14 mouse cellular contexts compared by ENCODE assay signal in the genomic region with DNA sequence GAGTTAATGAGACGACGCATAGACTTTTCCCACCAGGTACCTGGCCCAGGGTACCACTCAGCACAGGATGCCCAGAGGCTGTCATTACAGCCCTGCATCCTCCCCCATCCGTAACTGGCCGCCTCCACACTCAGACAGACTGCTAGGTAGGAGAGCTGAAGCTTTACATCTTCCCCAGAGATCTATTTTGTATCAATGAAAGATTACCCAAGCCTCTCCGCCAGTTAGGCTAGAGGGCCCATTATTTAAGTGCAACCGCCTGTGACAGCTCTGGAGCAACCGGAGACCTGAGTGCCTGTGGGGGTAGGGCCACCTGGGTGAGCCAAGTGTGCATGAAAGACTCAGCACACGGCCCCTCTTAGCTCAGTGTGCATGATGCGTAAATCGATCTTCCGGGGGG. TPM values are rescaled to one million over a fixed set of nuclear protein-coding genes. Genes with fewer than 3 reads are reported as not detected.
DNase-seq lines count a peak whose midpoint lies in the region; ATAC-seq and TF ChIP-seq lines count a peak whose summit lies in the region.
"Had no signal": no experiment of that assay in that cellular context is flagged by ENCODE, and none has a peak within 500 bp of the region (broad histone marks: within the 10 kb centered on the region; RNA-seq: fewer than 3 reads in every experiment).

No protein-coding gene starts in this region.

- peak; percentile 90 for ATAC-seq in hindbrain, embryonic 12.5 days (ENCODE audit: low FRiP score)
- ATAC-seq in midbrain, embryonic 11.5 days (ENCODE audit: low FRiP score) = peak; percentile 46; the same call in 1 of the 2 replicates
- ATAC-seq: activated CD4-positive, CD25-positive, alpha-beta regulatory T cell, adult 4 months had no signal

- H3K27ac ChIP-seq in hindbrain, embryonic 12.5 days = peak overlapping the region; percentile 64
- no peak overlapping the region for H3K27ac ChIP-seq in midbrain, embryonic 11.5 days (ENCODE audit: low read depth, low read length)
- no peak overlapping the region for H3K27ac ChIP-seq in layer of hippocampus, adult 2 months
- H3K27ac ChIP-seq: limb, embryonic 15.5 days had no signal

- no peak for TF ChIP-seq CTCF in layer of hippocampus, adult 2 months (conservative IDR thresholded peaks at IDR 0.05)

- peak; percentile 20 for DNase-seq in ovary, postnatal 36 days (ENCODE audit: low spot score)
- no peak for DNase-seq in ovary, postnatal 14 days (ENCODE audit: low spot score)
- DNase-seq in midbrain, embryonic 11.5 days (ENCODE audit: low spot score, missing footprints) = peak; percentile 89
- DNase-seq in thymus, postnatal 4 days = no peak
- DNase-seq in adipocyte (ENCODE audit: low spot score) (no peak), MN1 (ENCODE audit: low spot score) (no peak)
- DNase-seq in layer of hippocampus, adult 2 months (ENCODE audit: low spot score in 2 of 2) = no peak
- DNase-seq: cerebellum, adult 9-10 months; gastrocnemius, postnatal 14 days; thymus, postnatal 14 days had no signal

- no peak overlapping the region for H3K4me3 ChIP-seq in hindbrain, embryonic 12.5 days
- H3K4me3 ChIP-seq in midbrain, embryonic 11.5 days (ENCODE audit: low read depth, low read length) = no peak overlapping the region
- H3K4me3 ChIP-seq in layer of hippocampus, adult 2 months = no peak overlapping the region
- H3K4me3 ChIP-seq: limb, embryonic 15.5 days had no signal

- H3K4me1 ChIP-seq in hindbrain, embryonic 12.5 days = peaks cover 20% of the 10 kb centered on the region
- H3K4me1 ChIP-seq in midbrain, embryonic 11.5 days (ENCODE audit: control insufficient read depth, insufficient read depth, low read length) = peaks cover 14% of the 10 kb centered on the region

- H3K27me3 ChIP-seq in hindbrain, embryonic 12.5 days = no peaks in the 10 kb centered on the region
- H3K27me3 ChIP-seq in midbrain, embryonic 11.5 days (ENCODE audit: control insufficient read depth, insufficient read depth, low read length) = no peaks in the 10 kb centered on the region
- H3K27me3 ChIP-seq: CH12.LX; limb, embryonic 15.5 days had no signal

- 11% methylated on average over 11 of the region's 11 CpGs for WGBS in hindbrain, embryonic 12.5 days
- 7% methylated on average over 11 of the region's 11 CpGs for WGBS in midbrain, embryonic 11.5 days

- no peaks in the 10 kb centered on the region for H3K9me3 ChIP-seq in hindbrain, embryonic 12.5 days (replicated peaks)
- H3K9me3 ChIP-seq in midbrain, embryonic 11.5 days (ENCODE audit: control insufficient read depth, low read length) = no peaks in the 10 kb centered on the region
- H3K9me3 ChIP-seq: limb, embryonic 15.5 days had no signal

- H3K36me3 ChIP-seq in hindbrain, embryonic 12.5 days = no peaks in the 10 kb centered on the region
- no peaks in the 10 kb centered on the region for H3K36me3 ChIP-seq in midbrain, embryonic 11.5 days (ENCODE audit: control insufficient read depth, insufficient read depth, low read length)
- H3K36me3 ChIP-seq: limb, embryonic 15.5 days had no signal

- H3K9ac ChIP-seq in hindbrain, embryonic 12.5 days = no peak overlapping the region
- no peak overlapping the region for H3K9ac ChIP-seq in midbrain, embryonic 11.5 days (ENCODE audit: low read length)
- H3K9ac ChIP-seq: limb, embryonic 15.5 days had no signal

- peak overlapping the region; percentile 15 for H3K4me2 ChIP-seq in hindbrain, embryonic 12.5 days (replicated peaks)
- H3K4me2 ChIP-seq in midbrain, embryonic 11.5 days = 0 out of 2 replicates have a peak overlapping the region, but pooled peaks have one; percentile 8
- H3K4me2 ChIP-seq: limb, embryonic 15.5 days had no signal

RNA-seq across cellular contexts. Expression of a gene that starts 42.6 kb away (rescaled TPM):
- 0.74 and 1.2 TPM in 2 replicates for polyA plus RNA-seq in hindbrain, embryonic 12.5 days (2016; fragmentation: Nextera tagmentation; extraction: Ambion mirVana)
- 0.44 and 0.74 TPM in 2 replicates for polyA plus RNA-seq in midbrain, embryonic 11.5 days (2014; fragmentation: Nextera tagmentation; extraction: Ambion mirVana)
- total RNA-seq in layer of hippocampus, adult 2 months (2021) = 10 to 100 TPM; 24.6 to 24.9 TPM
- total RNA-seq: CH12.LX had no signal

Comparison
In these comparisons a context has a peak if more than half of its experiments do, and no peak if none do; other contexts are left out.
1. DNase-seq: peak in ovary, postnatal 36 days (single experiment) and midbrain, embryonic 11.5 days (single experiment); none in ovary, postnatal 14 days (single experiment), thymus, postnatal 4 days (single experiment), adipocyte (single experiment), layer of hippocampus, adult 2 months (0 of 2) and MN1 (single experiment).